Mouse (Mus musculus) midbrain, embryonic 15.5 days (tissue): ENCODE measurements at regions not wholly inside any gene's neighbourhood (a gene's known extent, or its start where the extent isn't known, plus 50 kb on each side); places are given as distances from the start of the nearest gene placed in this dataset. TPM values are rescaled to one million over a fixed set of nuclear protein-coding genes. Genes with fewer than 3 reads are reported as not detected.

Source experiments
- microRNA counts: library from miRNA; unstranded; fragments of <30 nt; microRNA quantifications from one replicate; lab custom pipeline; 2016
- microRNA-seq: library from miRNA; unstranded; fragments of <30 nt; microRNA quantifications from one replicate; pipeline ENCODE4, GENCODE M21; 2016

MicroRNA genes in the stretch of these regions (microRNA counts, 519-probe panel; counts per million panel counts)
- not detected for microRNA mmu-miR-802 (lab: Ali Mortazavi, UCI)

Small RNAs in the stretch of these regions (microRNA-seq; reads per million reads assigned to microRNA genes)
- gene Gm28003 (not detected), gene Mir802 (0.92 reads per million)
